Mouse (Mus musculus): ENCODE measurements around the gene Asap3. TPM values are rescaled to one million over a fixed set of nuclear protein-coding genes. Genes with fewer than 3 reads are reported as not detected.

The Asap3 gene
- total and polyA plus RNA-seq, 3 experiments = 7.8 to 10.2 (median 8.6) TPM

- no peak for TF ChIP-seq POLR2A (IDR thresholded peaks at IDR 0.05; ENCODE audit: insufficient read depth, low read depth, low read length)
- TF ChIP-seq EP300 (IDR thresholded peaks at IDR 0.05; ENCODE audit: insufficient read depth, low read depth, low read length) = no peak
- no peak for TF ChIP-seq CTCF (IDR thresholded peaks at IDR 0.05)
- no peak for DNase-seq
- no peak overlapping the region for H3K27ac ChIP-seq
- H3K79me2 ChIP-seq (replicated peaks; ENCODE audit: control insufficient read depth, insufficient read depth, low read length) = no peaks in the 10 kb centered on the region
- no peaks in the 10 kb centered on the region for H3K27me3 ChIP-seq (ENCODE audit: control insufficient read depth, insufficient read depth, low read length)
- no peak overlapping the region for H3K9ac ChIP-seq (ENCODE audit: low read depth, low read length)
- no peaks in the 10 kb centered on the region for H3K36me3 ChIP-seq (ENCODE audit: control insufficient read depth, insufficient read depth, low read length)
- intact Hi-C loops (cut with DNase I) = no loop called here
- WGBS = 88% methylated on average over 8 of the region's 8 CpGs
- H3K4me3 ChIP-seq = no peak overlapping the region
- H3K4me1 ChIP-seq (ENCODE audit: control insufficient read depth, insufficient read depth, low read length) = peaks cover 4% of the 10 kb centered on the region
These were observed 19.9 kb upstream of the Asap3 start for GRCm38 (mm10) chr4:136186315-136186714.

GRCm38 (mm10) chr4:136186739-136187472 is 19.3 kb upstream of the Asap3 start:
- Histone ChIP-seq H3K79me2 (replicated peaks; ENCODE audit: control insufficient read depth, insufficient read depth, low read length) (no peaks in the 10 kb centered on the region), H3K9ac (ENCODE audit: low read depth, low read length) (no peak overlapping the region), H3K36me3 (ENCODE audit: control insufficient read depth, insufficient read depth, low read length) (no peaks in the 10 kb centered on the region), H3K27me3 (ENCODE audit: control insufficient read depth, insufficient read depth, low read length) (no peaks in the 10 kb centered on the region), H3K4me1 (ENCODE audit: control insufficient read depth, insufficient read depth, low read length) (peaks cover 4% of the 10 kb centered on the region), H3K27ac (no peak overlapping the region), H3K4me3 (no peak overlapping the region)
- intact Hi-C loops (cut with DNase I) = no loop called here
- TF ChIP-seq CTCF (IDR thresholded peaks at IDR 0.05) = no peak
- TF ChIP-seq EP300 (IDR thresholded peaks at IDR 0.05; ENCODE audit: insufficient read depth, low read depth, low read length) = no peak
- no peak for TF ChIP-seq POLR2A (IDR thresholded peaks at IDR 0.05; ENCODE audit: insufficient read depth, low read depth, low read length)
- DNase-seq = no peak
- WGBS = 91% methylated on average over 23 of the region's 23 CpGs

GRCm38 (mm10) chr4:136188973-136189737 is 17.0 kb upstream of the Asap3 start:
- no peaks in the 10 kb centered on the region for H3K36me3 ChIP-seq (ENCODE audit: control insufficient read depth, insufficient read depth, low read length)
- DNase-seq = no peak
- TF ChIP-seq CTCF (IDR thresholded peaks at IDR 0.05) (peak; percentile 38; the same call in 1 of the 2 replicates), EP300 (IDR thresholded peaks at IDR 0.05; ENCODE audit: insufficient read depth, low read depth, low read length) (no peak)
- no peaks in the 10 kb centered on the region for H3K27me3 ChIP-seq (ENCODE audit: control insufficient read depth, insufficient read depth, low read length)
- H3K9ac ChIP-seq (ENCODE audit: low read depth, low read length) = no peak overlapping the region
- H3K4me1 ChIP-seq (ENCODE audit: control insufficient read depth, insufficient read depth, low read length) = peaks cover 4% of the 10 kb centered on the region
- intact Hi-C loops (cut with DNase I) = no loop called here
- 84% methylated on average over 6 of the region's 6 CpGs for WGBS
- H3K4me3 ChIP-seq = no peak overlapping the region
- no peak overlapping the region for H3K27ac ChIP-seq
- H3K79me2 ChIP-seq (replicated peaks; ENCODE audit: control insufficient read depth, insufficient read depth, low read length) = no peaks in the 10 kb centered on the region

- no peak for DNase-seq
- H3K27ac ChIP-seq = no peak overlapping the region
- H3K36me3 ChIP-seq (ENCODE audit: control insufficient read depth, insufficient read depth, low read length) = no peaks in the 10 kb centered on the region
- H3K27me3 ChIP-seq (ENCODE audit: control insufficient read depth, insufficient read depth, low read length) = no peaks in the 10 kb centered on the region
- peaks cover 4% of the 10 kb centered on the region for H3K4me1 ChIP-seq (ENCODE audit: control insufficient read depth, insufficient read depth, low read length)
- TF ChIP-seq POLR2A (IDR thresholded peaks at IDR 0.05; ENCODE audit: insufficient read depth, low read depth, low read length) (no peak), EP300 (IDR thresholded peaks at IDR 0.05; ENCODE audit: insufficient read depth, low read depth, low read length) (no peak), CTCF (IDR thresholded peaks at IDR 0.05) (no peak)
- intact Hi-C loops (cut with DNase I) = no loop called here
- no peaks in the 10 kb centered on the region for H3K79me2 ChIP-seq (replicated peaks; ENCODE audit: control insufficient read depth, insufficient read depth, low read length)
- no peak overlapping the region for H3K4me3 ChIP-seq
- 62% methylated on average over 8 of the region's 8 CpGs for WGBS
- no peak overlapping the region for H3K9ac ChIP-seq (ENCODE audit: low read depth, low read length)
These were observed 16.3 kb upstream of the Asap3 start for GRCm38 (mm10) chr4:136189912-136190311.

- no peak for TF ChIP-seq POLR2A (IDR thresholded peaks at IDR 0.05; ENCODE audit: insufficient read depth, low read depth, low read length)
- H3K27me3 ChIP-seq (ENCODE audit: control insufficient read depth, insufficient read depth, low read length) = no peaks in the 10 kb centered on the region
- WGBS = 68% methylated on average over 3 of the region's 3 CpGs
- H3K79me2 ChIP-seq (replicated peaks; ENCODE audit: control insufficient read depth, insufficient read depth, low read length) = no peaks in the 10 kb centered on the region
- H3K4me1 ChIP-seq (ENCODE audit: control insufficient read depth, insufficient read depth, low read length) = no peaks in the 10 kb centered on the region
- DNase-seq = no peak
- no peak overlapping the region for H3K4me3 ChIP-seq
- H3K36me3 ChIP-seq (ENCODE audit: control insufficient read depth, insufficient read depth, low read length) = no peaks in the 10 kb centered on the region
- intact Hi-C loops (cut with DNase I) = no loop called here
- H3K27ac ChIP-seq = no peak overlapping the region
- H3K9ac ChIP-seq (ENCODE audit: low read depth, low read length) = no peak overlapping the region
These were observed 12.6 kb upstream of the Asap3 start for GRCm38 (mm10) chr4:136193571-136193970.

GRCm38 (mm10) chr4:136195029-136195428 is 11.1 kb upstream of the Asap3 start:
- Histone ChIP-seq H3K4me3 (no peak overlapping the region), H3K27me3 (ENCODE audit: control insufficient read depth, insufficient read depth, low read length) (no peaks in the 10 kb centered on the region), H3K36me3 (ENCODE audit: control insufficient read depth, insufficient read depth, low read length) (no peaks in the 10 kb centered on the region), H3K4me1 (ENCODE audit: control insufficient read depth, insufficient read depth, low read length) (no peaks in the 10 kb centered on the region), H3K79me2 (replicated peaks; ENCODE audit: control insufficient read depth, insufficient read depth, low read length) (no peaks in the 10 kb centered on the region), H3K27ac (no peak overlapping the region), H3K9ac (ENCODE audit: low read depth, low read length) (no peak overlapping the region)
- 63% methylated on average over 7 of the region's 7 CpGs for WGBS
- no peak for DNase-seq
- intact Hi-C loops (cut with DNase I) = no loop called here
- TF ChIP-seq CTCF (IDR thresholded peaks at IDR 0.05) (no peak), POLR2A (IDR thresholded peaks at IDR 0.05; ENCODE audit: insufficient read depth, low read depth, low read length) (no peak), EP300 (IDR thresholded peaks at IDR 0.05; ENCODE audit: insufficient read depth, low read depth, low read length) (no peak)

Data from heart, adult 2 months (tissue).